16 mouse cellular contexts compared by ENCODE assay signal in the genomic region with DNA sequence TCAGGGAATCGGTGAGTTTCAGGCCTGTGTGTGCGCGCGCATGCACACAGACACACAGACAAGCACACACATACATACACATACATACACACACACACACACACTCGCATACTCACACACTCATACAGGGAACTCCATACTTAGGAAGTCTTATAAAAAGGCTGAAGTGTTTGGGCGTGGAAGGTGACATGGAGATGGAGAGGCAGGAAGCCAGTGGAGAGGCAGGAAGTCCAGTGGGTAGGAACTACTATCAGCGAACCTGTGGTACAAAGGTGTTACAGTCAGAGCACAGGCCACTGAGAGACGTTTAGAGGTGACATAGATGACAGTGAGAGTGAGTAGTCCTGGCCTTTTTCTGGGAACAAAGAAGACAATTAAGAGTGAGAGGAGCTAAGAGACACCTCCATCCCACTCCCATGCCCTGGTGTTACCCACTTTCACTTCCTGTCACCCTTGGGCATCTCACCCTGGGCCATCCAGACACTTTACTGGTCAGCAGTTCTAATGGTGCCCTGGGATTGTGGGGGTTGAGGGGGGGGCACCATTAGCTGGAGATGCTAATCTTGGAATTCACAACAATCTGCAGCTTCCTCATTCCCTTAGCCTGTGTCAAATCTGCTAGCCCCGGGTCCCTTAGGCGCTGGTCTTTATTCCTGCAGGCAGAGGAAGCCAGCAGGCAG. TPM values are rescaled to one million over a fixed set of nuclear protein-coding genes. Genes with fewer than 3 reads are reported as not detected.
DNase-seq lines count a peak whose midpoint lies in the region; ATAC-seq and TF ChIP-seq lines count a peak whose summit lies in the region.
"Had no signal": no experiment of that assay in that cellular context is flagged by ENCODE, and none has a peak within 500 bp of the region (broad histone marks: within the 10 kb centered on the region; RNA-seq: fewer than 3 reads in every experiment).

No protein-coding gene starts in this region.

- 86% methylated on average over 10 of the region's 10 CpGs for WGBS in embryonic facial prominence, embryonic 12.5 days
- 84% methylated on average over 10 of the region's 10 CpGs for WGBS in embryonic facial prominence, embryonic 10.5 days
- WGBS in spleen, adult 2 months: 63% methylated on average over 10 of the region's 10 CpGs
- 62% methylated on average over 10 of the region's 10 CpGs for WGBS in macrophage (ENCODE audit: missing documents)
- WGBS in small intestine, adult 2 months: 72% methylated on average over 10 of the region's 10 CpGs
- 88% methylated on average over 10 of the region's 10 CpGs for WGBS in hindbrain, embryonic 11.5 days

- H3K4me3 ChIP-seq in embryonic facial prominence, embryonic 12.5 days: no peak overlapping the region
- no peak overlapping the region for H3K4me3 ChIP-seq in embryonic facial prominence, embryonic 10.5 days
- no peak overlapping the region for H3K4me3 ChIP-seq in spleen, adult 2 months (ENCODE audit: extremely low read depth, insufficient read depth, insufficient read length)
- no peak overlapping the region for H3K4me3 ChIP-seq in macrophage (ENCODE audit: inconsistent target)
- no peak overlapping the region for H3K4me3 ChIP-seq in small intestine, adult 2 months (ENCODE audit: low read depth, low read length)
- H3K4me3 ChIP-seq in hindbrain, embryonic 11.5 days (ENCODE audit: low read depth, low read length): no peak overlapping the region
- H3K4me3 ChIP-seq: erythroblast, embryonic 14.5 days; limb, embryonic 10.5 days; midbrain, embryonic 13.5 days had no signal

- ATAC-seq in embryonic facial prominence, embryonic 12.5 days (ENCODE audit: insufficient number of reproducible peaks, insufficient read depth, low FRiP score, low TSS enrichment): no peak
- no peak for ATAC-seq in hindbrain, embryonic 11.5 days (ENCODE audit: low FRiP score)
- ATAC-seq: forebrain, embryonic 14.5 days; midbrain, embryonic 13.5 days had no signal

- H3K27me3 ChIP-seq in embryonic facial prominence, embryonic 12.5 days: no peaks in the 10 kb centered on the region
- no peaks in the 10 kb centered on the region for H3K27me3 ChIP-seq in embryonic facial prominence, embryonic 10.5 days (replicated peaks; ENCODE audit: low read depth, poor library complexity, severe bottlenecking)
- no peaks in the 10 kb centered on the region for H3K27me3 ChIP-seq in spleen, adult 2 months (ENCODE audit: control insufficient read depth, insufficient read depth, low read length)
- H3K27me3 ChIP-seq in small intestine, adult 2 months (ENCODE audit: control insufficient read depth, insufficient read depth, low read length): no peaks in the 10 kb centered on the region
- H3K27me3 ChIP-seq in hindbrain, embryonic 11.5 days (ENCODE audit: control insufficient read depth, insufficient read depth, low read length): no peaks in the 10 kb centered on the region
- H3K27me3 ChIP-seq: midbrain, embryonic 13.5 days had no signal

- H3K4me1 ChIP-seq in embryonic facial prominence, embryonic 12.5 days: peaks cover 16% of the 10 kb centered on the region
- no peaks in the 10 kb centered on the region for H3K4me1 ChIP-seq in embryonic facial prominence, embryonic 10.5 days
- H3K4me1 ChIP-seq in spleen, adult 2 months (ENCODE audit: control insufficient read depth, insufficient read depth, insufficient read length): peaks cover 36% of the 10 kb centered on the region
- no peaks in the 10 kb centered on the region; the same call in 1 of the 2 replicates for H3K4me1 ChIP-seq in small intestine, adult 2 months (ENCODE audit: control insufficient read depth, insufficient read depth, insufficient read length, low read length)
- no peaks in the 10 kb centered on the region for H3K4me1 ChIP-seq in hindbrain, embryonic 11.5 days (replicated peaks; ENCODE audit: control insufficient read depth, insufficient read depth, low read length)
- H3K4me1 ChIP-seq: midbrain, embryonic 13.5 days had no signal

- H3K79me2 ChIP-seq in macrophage (ENCODE audit: inconsistent target): no peaks in the 10 kb centered on the region

- no peak for TF ChIP-seq CTCF in spleen, adult 2 months (IDR thresholded peaks at IDR 0.05; ENCODE audit: extremely low read depth, insufficient read depth, insufficient read length, insufficient replicate concordance)
- no peak for TF ChIP-seq CTCF in small intestine, adult 2 months (IDR thresholded peaks at IDR 0.05; ENCODE audit: extremely low read depth, insufficient read length, insufficient replicate concordance, low read depth, low read length)

- H3K9ac ChIP-seq in embryonic facial prominence, embryonic 12.5 days: no peak overlapping the region
- no peak overlapping the region for H3K9ac ChIP-seq in hindbrain, embryonic 11.5 days (ENCODE audit: low read depth, low read length)
- H3K9ac ChIP-seq: midbrain, embryonic 13.5 days had no signal

- DNase-seq in embryonic facial prominence, embryonic 10.5 days (ENCODE audit: low spot score): no peak
- no peak for DNase-seq in spleen, adult 2 months (ENCODE audit: low read depth in 1 of 2, low spot score in 2 of 2)
- no peak for DNase-seq in spleen, postnatal 10 days (ENCODE audit: low spot score in 2 of 2)
- no peak for DNase-seq in frontal cortex, postnatal 10 days (ENCODE audit: low spot score in 2 of 2)
- DNase-seq in hindbrain, embryonic 11.5 days (ENCODE audit: low spot score): no peak
- DNase-seq: cerebellum, adult 9-10 months; kidney, adult 9 months; lung, postnatal 36 days had no signal

- no peaks in the 10 kb centered on the region; the same call in 1 of the 2 replicates for H3K9me3 ChIP-seq in embryonic facial prominence, embryonic 12.5 days
- peaks cover 4% of the 10 kb centered on the region; the same call in 1 of the 2 replicates for H3K9me3 ChIP-seq in embryonic facial prominence, embryonic 10.5 days
- no peaks in the 10 kb centered on the region for H3K9me3 ChIP-seq in hindbrain, embryonic 11.5 days (ENCODE audit: control insufficient read depth, low read length)
- H3K9me3 ChIP-seq: limb, embryonic 10.5 days; midbrain, embryonic 13.5 days had no signal

- no peaks in the 10 kb centered on the region for H3K36me3 ChIP-seq in embryonic facial prominence, embryonic 12.5 days
- H3K36me3 ChIP-seq in embryonic facial prominence, embryonic 10.5 days (replicated peaks): no peaks in the 10 kb centered on the region
- no peaks in the 10 kb centered on the region for H3K36me3 ChIP-seq in spleen, adult 2 months (ENCODE audit: control insufficient read depth, insufficient read depth, low read length)
- H3K36me3 ChIP-seq in macrophage (ENCODE audit: inconsistent target): no peaks in the 10 kb centered on the region
- no peaks in the 10 kb centered on the region for H3K36me3 ChIP-seq in small intestine, adult 2 months (ENCODE audit: control insufficient read depth, insufficient read depth, low read length)
- H3K36me3 ChIP-seq in hindbrain, embryonic 11.5 days (ENCODE audit: control insufficient read depth, insufficient read depth, low read length): no peaks in the 10 kb centered on the region
- H3K36me3 ChIP-seq: limb, embryonic 10.5 days; midbrain, embryonic 13.5 days had no signal

- no peak for TF ChIP-seq POLR2A in spleen, adult 2 months (IDR thresholded peaks at IDR 0.05; ENCODE audit: low read depth, low read length)
- TF ChIP-seq POLR2A in small intestine, adult 2 months (IDR thresholded peaks at IDR 0.05; ENCODE audit: low read depth, low read length): no peak

- H3K27ac ChIP-seq in embryonic facial prominence, embryonic 12.5 days: peak overlapping the region; percentile 60; the same call in 1 of the 2 replicates
- H3K27ac ChIP-seq in embryonic facial prominence, embryonic 10.5 days (replicated peaks): no peak overlapping the region
- peak overlapping the region; percentile 34 for H3K27ac ChIP-seq in spleen, adult 2 months (ENCODE audit: insufficient read depth, low read length)
- peak overlapping the region; percentile 38 for H3K27ac ChIP-seq in macrophage
- H3K27ac ChIP-seq in small intestine, adult 2 months (ENCODE audit: insufficient read depth, low read depth, low read length): peak overlapping the region; percentile 42; the same call in 1 of the 2 replicates
- no peak overlapping the region for H3K27ac ChIP-seq in hindbrain, embryonic 11.5 days (ENCODE audit: low read depth, low read length)
- H3K27ac ChIP-seq: limb, embryonic 10.5 days; midbrain, embryonic 13.5 days; stomach, postnatal 0 days had no signal

- H3K4me2 ChIP-seq in embryonic facial prominence, embryonic 12.5 days (replicated peaks): no peak overlapping the region
- no peak overlapping the region for H3K4me2 ChIP-seq in hindbrain, embryonic 11.5 days (replicated peaks; ENCODE audit: low read depth, low read length)
- H3K4me2 ChIP-seq: midbrain, embryonic 13.5 days had no signal

RNA-seq across cellular contexts. Expression of a gene that starts 12.8 kb away (rescaled TPM):
- polyA plus RNA-seq in embryonic facial prominence, embryonic 12.5 days (2016; fragmentation: Nextera tagmentation; extraction: Ambion mirVana): 43.8 and 46.3 TPM in 2 replicates
- polyA plus RNA-seq in embryonic facial prominence, embryonic 10.5 days (2016; fragmentation: Nextera tagmentation; extraction: Ambion mirVana): 50.4 and 52.8 TPM in 2 replicates
- 29.9 and 34.8 TPM in 2 replicates for polyA plus RNA-seq in spleen, adult 2 months (2012; rRNA removed)
- 1,000 to 10,000 TPM in 1 of 26 experiments, 100 to 1,000 TPM in 23, 10 to 100 TPM in 2; 27.6 to 1,007 (median 266) TPM for total RNA-seq in macrophage (2018; cell fraction: chromatin; rRNA removed)
- total RNA-seq in macrophage (2018; cell fraction: cytosol; rRNA removed): 10 to 100 TPM; 20.5 to 80.0 (median 36.1) TPM
- 100 to 1,000 TPM in 19 of 26 experiments, 10 to 100 TPM in 7; 68.3 to 720 (median 172) TPM for total RNA-seq in macrophage (2018; cell fraction: nucleus; rRNA removed)
- polyA plus RNA-seq in macrophage (2018): 36.9 to 54.7 TPM (median 39.8 TPM) in 3 replicates
- polyA plus RNA-seq in small intestine, adult 2 months (2012; rRNA removed): 4.8 and 6.6 TPM in 2 replicates
- 50.3 and 59.9 TPM in 2 replicates for polyA plus RNA-seq in hindbrain, embryonic 11.5 days (2014; fragmentation: Nextera tagmentation; extraction: Ambion mirVana)

RNA-seq across cellular contexts. Expression of a gene that starts 56.3 kb away (rescaled TPM):
- 24.7 and 27.2 TPM in 2 replicates for polyA plus RNA-seq in embryonic facial prominence, embryonic 12.5 days (2016; fragmentation: Nextera tagmentation; extraction: Ambion mirVana)
- 25.6 and 29.0 TPM in 2 replicates for polyA plus RNA-seq in embryonic facial prominence, embryonic 10.5 days (2016; fragmentation: Nextera tagmentation; extraction: Ambion mirVana)
- 17.8 and 20.4 TPM in 2 replicates for polyA plus RNA-seq in spleen, adult 2 months (2012; rRNA removed)
- 10 to 100 TPM in 7 of 26 experiments, 1 to 10 TPM in 19; 1.6 to 20.2 (median 5.1) TPM for total RNA-seq in macrophage (2018; cell fraction: chromatin; rRNA removed)
- 10 to 100 TPM in 22 of 26 experiments, 1 to 10 TPM in 4; 7.1 to 22.2 (median 17.0) TPM for total RNA-seq in macrophage (2018; cell fraction: cytosol; rRNA removed)
- total RNA-seq in macrophage (2018; cell fraction: nucleus; rRNA removed): 10 to 100 TPM in 7 of 26 experiments, 1 to 10 TPM in 19; 1.4 to 19.5 (median 7.8) TPM
- 11.9 to 13.8 TPM (median 13.2 TPM) in 3 replicates for polyA plus RNA-seq in macrophage (2018)
- 9.7 and 21.0 TPM in 2 replicates for polyA plus RNA-seq in small intestine, adult 2 months (2012; rRNA removed)
- 26.0 and 27.8 TPM in 2 replicates for polyA plus RNA-seq in hindbrain, embryonic 11.5 days (2014; fragmentation: Nextera tagmentation; extraction: Ambion mirVana)

Comparison
In these comparisons a context has a peak if more than half of its experiments do, and no peak if none do; other contexts are left out.
1. H3K27ac ChIP-seq: peak in embryonic facial prominence, embryonic 12.5 days (single experiment), spleen, adult 2 months (single experiment), macrophage (single experiment) and small intestine, adult 2 months (single experiment); none in embryonic facial prominence, embryonic 10.5 days (single experiment) and hindbrain, embryonic 11.5 days (single experiment).